Mouse (Mus musculus) erythroblast, embryonic 14.5 days (primary cell): Measurements from ENCODE around the gene Dcaf11. TPM values are rescaled to one million over a fixed set of nuclear protein-coding genes. Genes with fewer than 3 reads are reported as not detected.
A peak's percentile ranks its signal among the peaks of the same experiment; 100 is the strongest.

Experiments used
- H3K27me3 ChIP-seq: 2 replicates; pipeline ENCODE4 v1.6.1; 2012; ENCODE audit warnings: inconsistent platforms; ENCODE audit not compliant: control insufficient read depth
- H3K36me3 ChIP-seq: 2 replicates; pipeline ENCODE4 v1.6.1; 2012; ENCODE audit warnings: mild to moderate bottlenecking, inconsistent platforms; ENCODE audit not compliant: control insufficient read depth
- H3K4me1 ChIP-seq: 2 replicates; pipeline ENCODE4 v1.6.1; 2012; ENCODE audit warnings: inconsistent platforms; ENCODE audit not compliant: control insufficient read depth
- H3K4me3 ChIP-seq: replicated peaks from 2 replicates; pipeline ENCODE3; 2012; ENCODE audit warnings: moderate library complexity, mild to moderate bottlenecking, inconsistent platforms
- H3K9me3 ChIP-seq: 2 replicates; pipeline ENCODE4 v1.6.1; 2012; ENCODE audit warnings: low read length, inconsistent platforms, mixed read lengths; ENCODE audit not compliant: control insufficient read depth
- GATA1 ChIP-seq: IDR thresholded peaks from 2 replicates; pipeline ENCODE4 v1.6.1; 2012; ENCODE audit warnings: low read length, inconsistent platforms, mixed read lengths
- TAL1 ChIP-seq: IDR thresholded peaks from 3 replicates; pipeline ENCODE4 v1.6.1; 2012; ENCODE audit warnings: low read length, inconsistent platforms, mixed read lengths
- polyA plus RNA-seq: library from polyadenylated mRNA; stranded (reverse); fragments of >175 nt; gene quantifications from 2 replicates; pipeline ENCODE4 v1.2.3, GENCODE M21; 2012

The Dcaf11 gene
- polyA plus RNA-seq, 1 experiment = 4.3 TPM

GRCm38 (mm10) chr14:55524785-55525184, 35.0 kb upstream of the Dcaf11 start, which contains the start of gene Nrl:
Nrl (minus strand) TSS chr14:55524981.
- Histone ChIP-seq H3K4me1 (peaks cover 7% of the 10 kb centered on the region), H3K9me3 (peaks cover 6% of the 10 kb centered on the region; the same call in 1 of the 2 replicates), H3K36me3 (no peaks in the 10 kb centered on the region), H3K27me3 (peaks cover 76% of the 10 kb centered on the region), H3K4me3 (no peak within 1 kb of the TSS)
- no peak for TF ChIP-seq TAL1
- TF ChIP-seq GATA1 = no peak

GRCm38 (mm10) chr14:55526674-55527073, 33.1 kb upstream of the Dcaf11 start:
- Histone ChIP-seq H3K36me3 (no peaks in the 10 kb centered on the region), H3K27me3 (peaks cover 65% of the 10 kb centered on the region), H3K4me3 (no peak overlapping the region), H3K4me1 (no peaks in the 10 kb centered on the region; the same call in 1 of the 2 replicates), H3K9me3 (no peaks in the 10 kb centered on the region; the same call in 1 of the 2 replicates)
- TF ChIP-seq GATA1 = no peak
- TF ChIP-seq TAL1 = no peak

GRCm38 (mm10) chr14:55527940-55528339, 31.9 kb upstream of the Dcaf11 start:
- no peaks in the 10 kb centered on the region for H3K9me3 ChIP-seq
- TF ChIP-seq TAL1 (no peak), GATA1 (no peak)
- H3K36me3 ChIP-seq = no peaks in the 10 kb centered on the region
- peaks cover 54% of the 10 kb centered on the region for H3K27me3 ChIP-seq
- no peaks in the 10 kb centered on the region; the same call in 1 of the 2 replicates for H3K4me1 ChIP-seq
- H3K4me3 ChIP-seq = no peak overlapping the region

- Histone ChIP-seq H3K27me3 (peaks cover 4% of the 10 kb centered on the region; the same call in 1 of the 2 replicates), H3K4me1 (peaks cover 41% of the 10 kb centered on the region)
- TF ChIP-seq GATA1 = no peak
- no peak for TF ChIP-seq TAL1
Measured at GRCm38 (mm10) chr14:55536116-55536745, 23.6 kb upstream of the Dcaf11 start.

GRCm38 (mm10) chr14:55540067-55540786, 19.6 kb upstream of the Dcaf11 start, which contains the start of gene Pck2:
Pck2 (plus strand) TSS chr14:55540266.
- H3K4me3 ChIP-seq = peak within 1 kb of the TSS; percentile 84
- peaks cover 36% of the 10 kb centered on the region for H3K36me3 ChIP-seq
- no peaks in the 10 kb centered on the region for H3K9me3 ChIP-seq
- H3K4me1 ChIP-seq = peaks cover 59% of the 10 kb centered on the region
- TF ChIP-seq TAL1 (no peak), GATA1 (no peak)
- H3K27me3 ChIP-seq = no peaks in the 10 kb centered on the region

More at GRCm38 (mm10) chr14:55536116-55536745, 23.6 kb upstream of the Dcaf11 start:
- Histone ChIP-seq H3K9me3 (no peaks in the 10 kb centered on the region), H3K36me3 (no peaks in the 10 kb centered on the region), H3K4me3 (no peak overlapping the region)

- Histone ChIP-seq H3K27me3 (no peaks in the 10 kb centered on the region), H3K9me3 (no peaks in the 10 kb centered on the region), H3K4me3 (peak overlapping the region; percentile 84), H3K4me1 (peaks cover 59% of the 10 kb centered on the region), H3K36me3 (peaks cover 42% of the 10 kb centered on the region)
- TF ChIP-seq TAL1 (no peak), GATA1 (no peak)
Measured at GRCm38 (mm10) chr14:55540787-55541321, 19.0 kb upstream of the Dcaf11 start.

GRCm38 (mm10) chr14:55542268-55542667, 17.5 kb upstream of the Dcaf11 start:
- H3K27me3 ChIP-seq = no peaks in the 10 kb centered on the region
- no peaks in the 10 kb centered on the region for H3K9me3 ChIP-seq
- H3K36me3 ChIP-seq = peaks cover 56% of the 10 kb centered on the region
- H3K4me1 ChIP-seq = peaks cover 46% of the 10 kb centered on the region
- peak overlapping the region; percentile 5 for H3K4me3 ChIP-seq
- TF ChIP-seq TAL1 (no peak), GATA1 (no peak)

- Histone ChIP-seq H3K4me1 (peaks cover 41% of the 10 kb centered on the region), H3K27me3 (no peaks in the 10 kb centered on the region), H3K4me3 (no peak overlapping the region), H3K9me3 (no peaks in the 10 kb centered on the region), H3K36me3 (peaks cover 77% of the 10 kb centered on the region)
- no peak for TF ChIP-seq TAL1
Measured at GRCm38 (mm10) chr14:55544334-55544733, 15.5 kb upstream of the Dcaf11 start.

GRCm38 (mm10) chr14:55550191-55550590, 9.6 kb upstream of the Dcaf11 start:
- no peaks in the 10 kb centered on the region for H3K27me3 ChIP-seq
- no peak for TF ChIP-seq GATA1
- TF ChIP-seq TAL1 = no peak
- H3K4me1 ChIP-seq = peaks cover 24% of the 10 kb centered on the region
- no peaks in the 10 kb centered on the region for H3K9me3 ChIP-seq
- H3K36me3 ChIP-seq = peaks cover 58% of the 10 kb centered on the region
- H3K4me3 ChIP-seq = no peak overlapping the region
